Comparison of ENCODE assay signal across 13 mouse cellular contexts in genomic region chr1:42233289-42233688, GRCm38 (mm10).
DNase-seq lines count a peak whose midpoint lies in the region; ATAC-seq and TF ChIP-seq lines count a peak whose summit lies in the region.
"Had no signal": no experiment of that assay in that cellular context is flagged by ENCODE, and none has a peak within 500 bp of the region (broad histone marks: within the 10 kb centered on the region; RNA-seq: fewer than 3 reads in every experiment).

No protein-coding gene starts in this region.

- peak; percentile 34 for DNase-seq in embryo, embryonic 9.5 days (ENCODE audit: extremely low spot score)
- DNase-seq in forebrain, embryonic 14.5 days (ENCODE audit: low spot score), result peak; percentile 86
- peak; percentile 43 for DNase-seq in kidney, postnatal 0 days (ENCODE audit: low spot score)
- DNase-seq in midbrain, postnatal 0 days (ENCODE audit: low spot score), result peak; percentile 23
- DNase-seq in layer of hippocampus, adult 8-10 months (ENCODE audit: low spot score in 2 of 2), result no peak
- DNase-seq in heart, adult 18-20 months, result no peak
- DNase-seq in heart, postnatal 25 days (ENCODE audit: low spot score), result no peak
- DNase-seq in thymus, postnatal 10 days (ENCODE audit: low spot score in 2 of 2), result no peak
- DNase-seq: left cerebral cortex, postnatal 4 days; lung, postnatal 10 days; thymus, postnatal 25 days had no signal

- 0% methylated on average over 10 of the region's 10 CpGs for WGBS in forebrain, embryonic 14.5 days
- WGBS in kidney, postnatal 0 days, result 17% methylated on average over 10 of the region's 10 CpGs
- 10% methylated on average over 10 of the region's 10 CpGs for WGBS in midbrain, postnatal 0 days

- H3K9ac ChIP-seq in forebrain, embryonic 14.5 days (ENCODE audit: low read length), result peak overlapping the region; percentile 5; the same call in 1 of the 2 replicates
- no peak overlapping the region for H3K9ac ChIP-seq in kidney, postnatal 0 days (ENCODE audit: low read depth, low read length)
- H3K9ac ChIP-seq in midbrain, postnatal 0 days (replicated peaks; ENCODE audit: low read length, poor library complexity, severe bottlenecking), result no peak overlapping the region
- H3K9ac ChIP-seq: embryonic facial prominence, embryonic 15.5 days had no signal

- peak; percentile 64 for ATAC-seq in forebrain, embryonic 14.5 days
- ATAC-seq in kidney, postnatal 0 days (replicated peaks; ENCODE audit: low FRiP score, low read depth), result peak; percentile 71; the same call in 1 of the 2 replicates
- ATAC-seq in midbrain, postnatal 0 days (ENCODE audit: low FRiP score), result no peak

- peak overlapping the region; percentile 24 for H3K4me2 ChIP-seq in forebrain, embryonic 14.5 days (ENCODE audit: low read length)
- H3K4me2 ChIP-seq in kidney, postnatal 0 days (ENCODE audit: low read length), result no peak overlapping the region
- no peak overlapping the region for H3K4me2 ChIP-seq in midbrain, postnatal 0 days (ENCODE audit: low read depth, low read length, poor library complexity, severe bottlenecking)
- H3K4me2 ChIP-seq: embryonic facial prominence, embryonic 15.5 days; heart, embryonic 11.5 days had no signal

- H3K27me3 ChIP-seq in forebrain, embryonic 14.5 days (replicated peaks; ENCODE audit: control insufficient read depth, insufficient read depth, low read length), result no peaks in the 10 kb centered on the region
- no peaks in the 10 kb centered on the region for H3K27me3 ChIP-seq in kidney, postnatal 0 days (ENCODE audit: insufficient read depth, low read length)
- no peaks in the 10 kb centered on the region for H3K27me3 ChIP-seq in midbrain, postnatal 0 days (ENCODE audit: insufficient read depth, low read length)
- H3K27me3 ChIP-seq: embryonic facial prominence, embryonic 15.5 days had no signal

- no peak overlapping the region for H3K4me3 ChIP-seq in forebrain, embryonic 14.5 days (ENCODE audit: low read depth, low read length)
- no peak overlapping the region for H3K4me3 ChIP-seq in kidney, postnatal 0 days (replicated peaks; ENCODE audit: low read depth, low read length)
- H3K4me3 ChIP-seq in midbrain, postnatal 0 days (ENCODE audit: low read depth, low read length), result no peak overlapping the region
- H3K4me3 ChIP-seq: embryonic facial prominence, embryonic 15.5 days had no signal

- TF ChIP-seq CTCF in kidney, postnatal 0 days (IDR thresholded peaks at IDR 0.05; ENCODE audit: low read depth), result no peak
- no peak for TF ChIP-seq CTCF in midbrain, postnatal 0 days (IDR thresholded peaks at IDR 0.05)

- intact Hi-C loops in heart, postnatal 25 days (cut with DNase I), result no loop called here

- H3K9me3 ChIP-seq in forebrain, embryonic 14.5 days (replicated peaks; ENCODE audit: control insufficient read depth, low read length), result no peaks in the 10 kb centered on the region
- no peaks in the 10 kb centered on the region for H3K9me3 ChIP-seq in kidney, postnatal 0 days (replicated peaks; ENCODE audit: low read length)
- no peaks in the 10 kb centered on the region for H3K9me3 ChIP-seq in midbrain, postnatal 0 days (ENCODE audit: low read length)
- H3K9me3 ChIP-seq: embryonic facial prominence, embryonic 15.5 days had no signal

- H3K4me1 ChIP-seq in forebrain, embryonic 14.5 days (ENCODE audit: control insufficient read depth, insufficient read depth, low read length), result peaks cover 13% of the 10 kb centered on the region; the same call in 1 of the 2 replicates
- H3K4me1 ChIP-seq in kidney, postnatal 0 days (replicated peaks; ENCODE audit: insufficient read depth, low read length), result no peaks in the 10 kb centered on the region
- no peaks in the 10 kb centered on the region for H3K4me1 ChIP-seq in midbrain, postnatal 0 days (ENCODE audit: insufficient read depth, low read length)

- no peaks in the 10 kb centered on the region for H3K36me3 ChIP-seq in forebrain, embryonic 14.5 days (ENCODE audit: control insufficient read depth, insufficient read depth, low read length)
- H3K36me3 ChIP-seq in kidney, postnatal 0 days (ENCODE audit: insufficient read depth, low read length), result no peaks in the 10 kb centered on the region
- no peaks in the 10 kb centered on the region for H3K36me3 ChIP-seq in midbrain, postnatal 0 days (ENCODE audit: insufficient read depth, low read length)
- H3K36me3 ChIP-seq: embryonic facial prominence, embryonic 15.5 days had no signal

- H3K27ac ChIP-seq in forebrain, embryonic 14.5 days (ENCODE audit: low read depth, low read length), result peak overlapping the region; percentile 74
- no peak overlapping the region for H3K27ac ChIP-seq in kidney, postnatal 0 days
- H3K27ac ChIP-seq in midbrain, postnatal 0 days (ENCODE audit: low read depth, low read length), result no peak overlapping the region
- H3K27ac ChIP-seq: embryonic facial prominence, embryonic 15.5 days had no signal

Comparison
In these comparisons a context has a peak if more than half of its experiments do, and no peak if none do; other contexts are left out.
1. DNase-seq: peak in embryo, embryonic 9.5 days (single experiment), forebrain, embryonic 14.5 days (single experiment), kidney, postnatal 0 days (single experiment) and midbrain, postnatal 0 days (single experiment); none in layer of hippocampus, adult 8-10 months (0 of 2), heart, adult 18-20 months (0 of 2), heart, postnatal 25 days (single experiment) and thymus, postnatal 10 days (0 of 2).